Mouse (Mus musculus) right cerebral cortex, adult 18-20 months (tissue): Measurements from ENCODE around the gene Ncdn.

ENCODE experiments used
- DNase-seq: peaks from one replicate; pipeline ENCODE4 v3.0.0; 2022; ENCODE audit warnings: mixed read lengths

Ncdn gene

GRCm38 (mm10) chr4:126752024-126752607 lies 1.1 kb downstream of the Ncdn start:
- peak; percentile 30 for DNase-seq

DNA sequence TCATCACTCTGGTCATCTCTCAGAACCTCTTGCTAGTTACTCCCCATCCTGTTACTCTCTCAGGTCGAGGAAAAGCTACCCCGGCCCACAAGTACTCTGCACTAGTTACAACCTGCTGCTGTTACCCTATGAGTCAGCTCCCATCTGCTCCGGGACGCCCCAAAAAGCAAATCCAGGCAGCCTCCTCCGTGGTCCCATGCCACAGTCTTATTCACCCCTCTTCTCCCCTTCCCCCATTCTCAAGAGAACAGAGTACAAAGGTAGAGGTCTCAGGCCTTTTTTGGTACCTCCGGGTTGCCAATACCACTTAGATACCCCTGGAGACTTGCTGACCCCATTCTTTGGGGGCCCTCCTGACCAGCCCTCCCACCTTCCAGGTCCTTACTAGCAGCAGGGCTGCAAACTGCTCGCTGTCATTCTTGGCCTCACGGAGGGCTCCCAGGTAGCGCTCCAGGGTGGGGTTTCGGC lies 1.6 kb downstream of the Ncdn start:
- peak; percentile 72 for DNase-seq

- DNase-seq = peak; percentile 41
These were observed 2.2 kb downstream of the Ncdn start for GRCm38 (mm10) chr4:126750863-126751555.

GRCm38 (mm10) chr4:126750046-126750683 lies 3.1 kb downstream of the Ncdn start:
- peak; percentile 75 for DNase-seq

DNA sequence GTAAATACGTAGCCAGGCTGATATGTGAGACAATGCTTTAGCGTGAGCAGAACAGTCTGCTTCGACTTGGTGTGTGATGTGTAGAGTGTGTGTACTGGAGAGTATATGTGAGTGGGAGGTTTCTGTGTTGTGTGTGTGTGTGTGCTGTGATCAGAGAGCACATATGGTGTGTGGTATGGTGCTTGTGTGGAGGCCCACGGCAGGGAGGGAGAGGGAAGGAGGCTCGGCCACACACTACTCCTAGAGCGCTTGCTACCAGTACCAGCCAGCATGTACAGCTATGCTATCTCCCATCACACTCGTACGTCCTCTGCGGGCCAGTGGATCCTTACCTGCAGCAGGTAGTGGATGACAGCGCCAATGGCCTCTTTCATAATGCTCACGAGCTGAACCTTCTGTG lies 3.7 kb downstream of the Ncdn start:
- peak; percentile 60 for DNase-seq

DNA sequence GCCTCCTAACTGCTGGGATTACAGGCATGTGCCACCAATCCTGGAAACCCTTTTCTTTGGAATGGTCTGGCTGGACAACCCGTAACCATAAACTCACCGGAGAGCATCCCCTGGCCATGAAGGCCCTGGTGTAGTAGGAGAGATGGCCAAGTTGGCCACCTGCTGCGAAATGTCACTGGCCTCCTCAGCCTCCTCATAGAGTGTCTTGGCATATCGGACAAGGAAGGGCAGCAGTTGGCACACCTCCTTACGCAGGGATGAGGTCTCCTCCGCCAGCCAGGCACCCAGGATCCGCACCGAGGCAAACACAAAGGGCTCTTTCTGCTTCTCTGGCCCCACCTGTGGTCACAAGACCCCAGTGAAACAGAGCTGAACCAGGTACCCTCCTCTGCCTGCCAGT lies 4.9 kb downstream of the Ncdn start:
- DNase-seq = no peak

- DNase-seq = peak; percentile 52
These were observed 6.9 kb downstream of the Ncdn start for GRCm38 (mm10) chr4:126746194-126746840.

GRCm38 (mm10) chr4:126745506-126746193 lies 7.6 kb downstream of the Ncdn start:
- peak; percentile 46 for DNase-seq

GRCm38 (mm10) chr4:126744831-126745230 lies 8.4 kb downstream of the Ncdn start:
- DNase-seq = no peak

DNA sequence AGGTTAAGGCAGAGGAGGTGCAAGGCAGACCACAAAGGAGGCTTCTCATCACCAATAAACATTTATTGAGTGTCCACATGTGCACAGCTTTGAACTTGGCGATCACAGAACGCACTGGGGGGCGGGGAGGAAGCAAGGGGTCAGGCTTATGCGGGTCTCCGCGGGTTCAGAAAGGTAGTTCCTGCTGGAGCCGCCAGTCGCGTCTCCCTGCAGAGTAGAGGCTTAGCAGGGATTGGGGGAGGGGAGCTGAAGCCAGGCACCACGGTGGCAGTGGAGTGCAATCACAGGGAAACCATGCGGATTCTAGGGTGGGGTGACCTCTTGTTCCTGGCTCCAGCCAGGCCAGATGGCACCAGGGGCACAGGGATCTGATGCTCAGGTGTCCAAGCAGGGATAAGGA lies 9.5 kb downstream of the Ncdn start:
- no peak for DNase-seq

GRCm38 (mm10) chr4:126742976-126743375 lies 10.3 kb downstream of the Ncdn start:
- DNase-seq = no peak

DNA sequence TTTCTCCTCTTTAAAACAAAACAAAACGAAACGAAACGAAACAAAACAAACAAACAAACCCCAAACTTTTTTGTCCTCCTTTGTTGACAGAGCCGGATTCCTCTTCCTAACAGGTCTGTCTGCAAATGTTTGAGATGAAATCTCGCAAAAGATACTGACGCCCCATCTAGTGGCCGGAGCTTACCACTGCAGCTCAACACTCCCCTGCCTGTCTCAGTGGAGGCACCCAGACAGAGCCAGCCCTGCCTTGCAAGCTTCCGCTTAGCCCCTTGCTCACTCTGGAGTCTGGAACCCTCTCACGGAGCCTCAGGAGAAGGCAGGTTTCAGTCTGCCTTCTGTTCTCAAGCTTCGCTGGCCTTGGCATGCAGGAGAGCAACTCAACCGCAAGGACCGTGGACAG lies 11.8 kb downstream of the Ncdn start:
- DNase-seq = peak; percentile 84

DNA sequence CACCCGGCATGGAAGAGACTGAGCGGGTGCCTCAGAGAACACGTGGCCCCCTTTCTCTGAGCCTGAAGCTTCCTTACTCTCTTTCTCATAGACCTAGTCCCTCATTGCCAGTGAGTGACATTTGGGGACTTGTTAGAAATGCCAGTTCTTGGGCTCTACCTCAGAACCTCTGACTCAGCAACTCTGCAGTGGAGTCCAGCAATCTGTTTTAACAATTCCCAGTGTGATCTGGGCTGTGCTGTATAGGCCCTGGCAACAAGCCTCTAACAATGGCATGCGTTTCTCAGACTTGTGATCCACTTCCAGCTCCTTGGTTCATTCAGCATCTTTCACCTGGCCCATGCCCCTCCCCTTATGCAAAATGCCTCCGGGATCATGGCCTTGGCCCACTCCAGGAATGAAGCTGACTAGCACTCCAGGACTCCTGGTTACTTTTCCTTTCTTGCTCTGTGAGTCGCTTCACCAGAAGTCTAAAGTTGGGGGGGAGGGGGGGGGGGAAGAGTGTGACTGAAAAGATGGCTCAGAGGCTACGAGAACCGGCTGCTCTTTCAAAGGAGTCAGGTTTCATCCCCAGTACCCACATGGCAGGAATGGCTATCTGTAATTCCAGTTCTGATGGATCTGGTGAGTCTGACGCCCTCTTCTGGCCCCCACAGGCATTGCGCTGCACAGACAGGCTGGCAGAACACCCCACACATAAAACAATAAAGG lies 13.1 kb downstream of the Ncdn start:
- no peak for DNase-seq

- DNase-seq = no peak
These were observed 17.2 kb downstream of the Ncdn start, which contains the start of gene Tfap2e for GRCm38 (mm10) chr4:126736001-126736414. TSS of gene Tfap2e (minus strand) at chr4:126736240.

DNA sequence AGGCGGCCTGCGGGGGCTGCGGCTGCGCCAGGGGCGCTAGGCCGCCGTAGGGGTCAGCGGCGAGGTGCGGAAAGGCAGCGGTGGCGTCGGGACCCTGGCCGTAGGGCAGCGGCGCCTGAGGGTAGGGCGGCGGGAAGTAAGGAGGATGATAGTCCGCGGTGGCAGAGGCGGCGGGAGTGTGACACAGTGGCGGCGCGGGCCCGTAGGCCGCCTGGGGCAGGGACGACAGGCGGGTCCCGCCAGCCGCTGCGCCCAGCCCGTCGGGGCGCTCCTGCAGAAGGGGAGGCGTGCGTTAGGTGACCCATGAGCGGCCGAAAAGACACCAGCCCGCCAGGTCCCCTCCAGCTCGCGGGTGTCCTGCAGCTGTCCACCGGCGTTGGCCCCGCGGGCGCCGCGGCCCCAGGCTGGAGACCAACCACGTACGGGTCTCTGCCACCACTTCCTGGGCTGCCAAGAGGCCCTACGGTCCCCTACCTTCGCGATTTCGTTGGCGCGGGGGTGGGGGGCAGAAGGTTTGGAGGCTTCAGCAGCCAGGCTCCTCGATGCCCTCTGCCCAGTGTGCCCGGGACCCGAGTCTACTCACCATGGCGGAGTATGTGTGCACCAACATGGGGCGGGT lies 17.7 kb downstream of the Ncdn start:
- no peak for DNase-seq

DNA sequence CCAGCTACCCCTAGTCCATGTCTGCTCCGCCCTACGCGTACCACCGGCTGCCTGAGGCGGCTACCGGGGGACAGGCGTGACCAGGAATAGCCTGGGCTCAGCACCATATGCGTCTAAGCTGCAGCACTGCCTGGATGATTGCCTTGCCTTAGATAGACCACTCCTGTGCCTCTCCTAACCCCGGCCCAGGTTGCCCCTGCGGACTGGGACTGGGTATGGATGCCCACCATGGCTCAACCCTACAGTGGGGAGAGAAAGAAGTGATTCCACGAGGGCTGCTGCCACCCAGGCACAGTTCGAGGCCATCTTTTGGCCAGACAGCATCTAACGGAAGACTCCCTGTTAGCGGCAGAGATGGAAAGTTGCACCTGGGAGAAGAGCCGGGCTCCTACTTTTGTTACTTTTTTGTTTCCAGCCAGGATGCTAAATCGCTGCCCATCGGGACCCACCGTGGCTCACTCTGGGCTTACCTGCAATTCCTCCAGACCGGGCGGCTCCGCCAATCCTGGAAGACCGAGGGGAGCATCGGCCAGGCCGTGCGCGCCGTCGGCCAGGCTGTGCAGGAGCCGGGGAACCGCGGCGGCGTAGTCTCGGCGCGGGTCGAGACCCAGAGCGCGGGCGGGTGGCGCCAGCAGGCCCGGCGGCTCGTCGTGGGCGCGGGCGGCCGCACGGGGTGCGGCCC lies 18.4 kb downstream of the Ncdn start:
- no peak for DNase-seq

GRCm38 (mm10) chr4:126734001-126734603 lies 19.1 kb downstream of the Ncdn start:
- DNase-seq = no peak

DNA sequence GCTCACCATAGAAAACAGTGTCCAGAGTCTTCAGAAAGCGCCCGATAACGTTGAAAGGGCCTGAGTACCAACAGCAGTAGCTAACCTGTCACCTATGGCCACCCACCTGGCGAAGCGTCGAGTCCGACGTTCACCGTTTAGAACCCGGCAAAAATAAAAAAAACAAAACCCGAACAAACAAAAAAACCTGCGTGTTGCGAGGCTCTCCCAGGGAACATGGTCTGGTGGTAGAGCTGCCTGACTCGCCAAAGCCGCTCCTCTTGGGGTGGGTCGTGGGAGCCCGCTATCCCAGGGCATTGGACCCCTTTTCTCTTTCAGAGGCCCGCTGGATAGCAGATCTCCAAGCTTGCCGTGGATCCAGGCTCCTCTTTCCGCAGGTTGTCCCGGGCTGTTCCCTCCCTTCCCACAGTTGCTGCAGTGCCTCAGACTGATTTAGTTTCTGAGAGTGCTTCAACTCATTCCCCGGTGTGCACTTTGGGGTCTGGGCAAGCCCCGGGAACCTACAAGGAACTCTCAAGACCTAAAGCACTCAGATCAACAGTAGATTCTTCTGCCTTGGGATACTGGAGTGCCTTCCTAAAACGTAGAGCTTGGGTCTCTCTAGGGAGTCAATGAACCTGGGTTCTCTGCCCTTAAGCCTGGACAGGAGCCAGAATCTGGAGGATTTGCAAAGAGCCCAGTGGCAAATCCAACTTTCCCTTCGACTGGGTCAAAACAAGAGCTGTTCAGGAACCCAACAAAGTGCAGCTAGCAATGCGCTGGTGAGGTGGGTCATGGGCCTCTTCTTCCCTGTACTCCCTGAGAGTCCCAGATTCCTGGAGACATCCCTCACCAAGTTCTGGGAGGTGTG lies 20.5 kb downstream of the Ncdn start:
- DNase-seq = no peak

DNA sequence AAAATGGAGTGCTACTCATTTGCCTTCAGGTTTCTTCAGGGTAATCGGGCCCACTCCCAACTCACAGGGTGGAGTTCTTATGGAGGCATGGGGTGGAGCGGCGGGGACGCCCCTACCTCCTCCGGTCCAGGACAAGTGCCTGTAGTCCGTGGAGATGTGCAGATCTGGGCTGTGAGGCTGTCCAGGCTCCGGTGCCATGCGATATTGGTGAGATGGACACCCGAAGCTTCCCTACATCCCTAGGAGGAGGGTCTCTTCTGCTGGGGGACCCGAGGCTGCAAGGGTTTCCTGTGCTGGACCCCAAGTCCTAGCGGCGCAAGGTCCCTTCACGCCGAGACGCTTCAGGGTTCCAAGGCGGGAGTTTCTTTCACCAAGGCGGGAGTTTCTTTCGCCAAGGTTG lies 21.1 kb downstream of the Ncdn start:
- no peak for DNase-seq

DNA sequence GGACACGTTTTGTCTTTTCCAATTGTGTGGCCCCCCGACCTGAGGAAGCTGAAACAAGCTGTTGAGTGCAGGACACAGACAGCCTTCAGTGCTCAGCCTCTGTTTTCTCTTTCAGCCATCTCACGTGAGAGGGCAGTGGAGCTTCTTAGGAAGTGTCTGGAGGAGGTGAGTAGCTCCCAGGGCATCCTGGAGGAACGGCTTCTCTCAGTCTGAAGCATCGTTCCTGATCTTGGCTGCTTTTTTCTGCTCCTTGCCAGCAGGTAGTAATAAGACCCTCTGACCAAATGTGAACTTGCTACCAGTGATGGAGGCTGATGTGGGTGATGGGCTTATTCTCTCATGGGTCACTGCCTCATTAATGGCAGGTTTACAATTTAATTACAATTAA lies 45.8 kb downstream of the Ncdn start:
- DNase-seq = no peak
